Mouse (Mus musculus): ENCODE results near the gene Bbx. TPM values are rescaled to one million over a fixed set of nuclear protein-coding genes. Genes with fewer than 3 reads are reported as not detected.

The Bbx gene
- polyA plus RNA-seq, 1 experiment from 2014 or later: 24.8 TPM

DNA sequence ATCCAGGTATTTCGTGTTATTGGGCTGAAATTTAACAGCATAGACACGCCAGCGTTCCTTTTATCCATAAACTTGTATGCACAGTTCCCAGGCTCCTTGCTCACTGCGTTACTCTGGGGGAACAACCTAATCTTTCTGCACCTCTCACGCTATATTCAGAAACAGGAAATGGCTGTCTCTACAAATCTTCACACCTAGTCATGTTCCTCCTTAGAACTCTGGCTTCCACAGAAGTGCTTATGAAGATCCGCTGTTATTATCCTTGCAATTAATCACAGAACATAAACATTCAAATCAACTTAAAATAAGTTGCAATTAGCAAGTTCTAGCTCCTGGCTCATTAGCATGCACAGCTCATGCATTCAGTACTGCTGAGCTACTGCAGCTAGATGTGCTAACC lies 127.0 kb downstream of the Bbx start:
- 89% methylated on average over 6 of the region's 6 CpGs for WGBS
- Histone ChIP-seq H3K36me3 (no peaks in the 10 kb centered on the region), H3K27me3 (replicated peaks) (no peaks in the 10 kb centered on the region), H3K27ac (no peak overlapping the region), H3K9ac (no peak overlapping the region), H3K4me1 (no peaks in the 10 kb centered on the region), H3K9me3 (no peaks in the 10 kb centered on the region), H3K4me2 (replicated peaks) (no peak overlapping the region), H3K4me3 (no peak overlapping the region)
- ATAC-seq (ENCODE audit: low FRiP score, low read depth): no peak

DNA sequence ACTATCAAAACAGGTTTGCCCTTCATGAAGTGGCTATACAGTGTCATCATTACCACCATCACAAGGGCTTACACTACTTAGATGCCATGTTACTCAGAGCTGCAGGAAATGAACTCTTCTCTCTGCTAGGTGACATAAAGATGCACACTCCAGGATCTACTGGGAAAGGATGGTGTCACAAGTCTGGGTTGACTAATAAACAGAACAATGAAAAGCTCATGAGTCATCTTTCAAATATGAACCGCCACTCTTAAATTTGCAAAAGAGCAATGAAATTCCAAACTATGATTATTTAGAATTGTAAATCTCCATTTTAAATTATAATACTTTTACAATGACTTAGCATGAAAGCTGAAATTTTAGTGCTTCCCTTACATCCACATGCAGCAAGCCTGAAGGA lies 129.6 kb downstream of the Bbx start:
- ATAC-seq (ENCODE audit: low FRiP score, low read depth): no peak
- no peaks in the 10 kb centered on the region for H3K27me3 ChIP-seq (replicated peaks)
- WGBS: 100% methylated on average over 1 of the region's 1 CpGs
- H3K4me2 ChIP-seq (replicated peaks): no peak overlapping the region
- H3K4me3 ChIP-seq: no peak overlapping the region
- no peaks in the 10 kb centered on the region for H3K9me3 ChIP-seq
- no peak overlapping the region for H3K27ac ChIP-seq
- H3K4me1 ChIP-seq: no peaks in the 10 kb centered on the region
- H3K36me3 ChIP-seq: no peaks in the 10 kb centered on the region
- no peak overlapping the region for H3K9ac ChIP-seq

DNA sequence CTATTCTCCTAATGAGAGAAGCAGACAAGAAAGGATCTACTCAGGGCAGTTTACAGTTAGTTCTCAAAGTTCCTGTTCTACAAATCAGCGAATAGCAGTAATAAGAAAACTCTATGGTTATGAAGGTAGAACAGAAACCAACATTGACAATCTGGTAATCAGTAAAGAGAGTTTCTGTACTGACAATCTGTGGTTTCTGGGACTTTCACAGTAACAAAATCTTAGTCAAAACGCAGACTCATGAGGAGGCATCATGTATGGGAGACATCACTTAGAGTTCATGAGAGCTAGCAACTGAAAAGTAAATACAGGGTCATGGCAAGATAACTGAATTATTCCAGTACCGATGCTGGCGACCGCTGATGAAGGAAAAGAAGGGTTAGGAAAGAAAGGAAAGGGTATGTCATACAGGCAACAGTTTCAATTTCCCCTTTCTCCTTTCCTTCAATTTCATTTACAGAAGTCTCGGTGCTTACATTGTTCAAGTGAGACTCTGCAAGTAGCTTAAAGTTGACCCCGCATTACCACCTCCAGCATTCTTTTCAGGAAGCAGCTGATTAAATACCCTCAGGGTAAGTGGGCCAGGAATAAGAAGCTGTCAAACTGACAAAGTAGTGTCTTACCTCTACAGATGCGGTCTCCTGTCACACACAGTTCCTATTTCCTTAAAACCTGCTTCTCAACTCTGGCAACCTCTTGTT lies 133.3 kb downstream of the Bbx start:
- no peaks in the 10 kb centered on the region for H3K4me1 ChIP-seq
- no peak overlapping the region for H3K27ac ChIP-seq
- no peaks in the 10 kb centered on the region for H3K36me3 ChIP-seq
- no peak for ATAC-seq (ENCODE audit: low FRiP score, low read depth)
- H3K4me3 ChIP-seq: no peak overlapping the region
- no peak overlapping the region for H3K4me2 ChIP-seq (replicated peaks)
- no peaks in the 10 kb centered on the region for H3K27me3 ChIP-seq (replicated peaks)
- H3K9me3 ChIP-seq: no peaks in the 10 kb centered on the region
- WGBS: 78% methylated on average over 8 of the region's 8 CpGs
- H3K9ac ChIP-seq: no peak overlapping the region

DNA sequence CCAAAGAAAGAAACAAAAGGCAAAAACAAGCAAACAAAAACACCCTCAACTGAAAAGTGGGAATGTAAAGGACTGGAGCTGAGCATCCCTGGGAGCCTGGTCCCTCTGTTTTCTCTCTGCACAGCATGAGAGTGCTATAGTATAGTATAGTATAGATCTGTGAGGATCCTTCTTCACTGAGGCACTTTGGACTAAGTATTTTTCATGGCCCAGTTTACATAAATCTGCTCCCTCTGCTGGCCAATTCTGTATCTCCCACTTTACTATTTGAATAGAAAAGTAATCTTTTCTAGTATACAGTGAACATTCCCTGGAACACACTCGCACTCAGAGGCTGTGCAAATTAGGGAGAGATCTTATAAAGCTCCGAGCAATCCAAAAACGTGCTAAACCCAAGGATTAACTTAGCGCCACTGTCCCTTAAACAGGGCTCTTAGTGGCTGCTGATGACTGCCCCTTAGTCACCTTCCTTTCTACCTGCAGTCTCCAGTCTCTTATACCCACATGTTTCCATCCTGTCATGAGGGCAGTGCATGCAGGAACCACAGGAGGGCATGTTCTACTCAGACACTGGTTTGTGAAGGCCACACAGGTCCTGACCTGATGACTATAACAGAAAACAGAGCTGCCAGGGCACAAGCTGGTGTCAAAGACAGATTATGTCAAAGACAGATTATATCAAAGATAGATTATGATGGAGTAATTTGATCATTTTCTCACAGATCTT lies 138.5 kb downstream of the Bbx start:
- WGBS: 85% methylated on average over 4 of the region's 4 CpGs
- Histone ChIP-seq H3K9me3 (no peaks in the 10 kb centered on the region), H3K4me1 (no peaks in the 10 kb centered on the region), H3K4me2 (replicated peaks) (no peak overlapping the region), H3K27me3 (replicated peaks) (no peaks in the 10 kb centered on the region), H3K36me3 (no peaks in the 10 kb centered on the region), H3K4me3 (no peak overlapping the region), H3K27ac (no peak overlapping the region), H3K9ac (no peak overlapping the region)
- ATAC-seq (ENCODE audit: low FRiP score, low read depth): no peak

DNA sequence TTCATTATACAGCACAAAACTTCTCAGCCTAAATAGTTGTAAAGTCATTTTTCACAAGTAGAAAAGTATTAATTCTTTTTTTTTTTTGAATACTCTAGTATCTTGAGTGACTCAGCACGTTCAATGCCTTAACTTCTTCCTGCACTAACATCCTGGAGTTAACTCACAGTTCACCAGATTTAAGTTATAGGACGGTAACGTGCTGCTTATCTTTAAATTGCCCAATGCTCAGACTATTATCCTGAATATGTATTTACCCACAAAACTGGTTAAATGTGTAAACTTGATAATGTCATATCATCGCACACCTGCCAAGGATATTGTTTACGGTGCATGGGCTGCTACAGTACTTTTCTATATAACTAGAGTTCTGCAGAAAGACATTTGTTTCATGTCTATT lies 139.4 kb downstream of the Bbx start:
- no peaks in the 10 kb centered on the region for H3K27me3 ChIP-seq (replicated peaks)
- no peaks in the 10 kb centered on the region for H3K36me3 ChIP-seq
- H3K9me3 ChIP-seq: no peaks in the 10 kb centered on the region
- H3K27ac ChIP-seq: no peak overlapping the region
- no peak overlapping the region for H3K9ac ChIP-seq
- WGBS: 91% methylated on average over 5 of the region's 5 CpGs
- no peak overlapping the region for H3K4me3 ChIP-seq
- no peaks in the 10 kb centered on the region for H3K4me1 ChIP-seq
- ATAC-seq (ENCODE audit: low FRiP score, low read depth): no peak
- no peak overlapping the region for H3K4me2 ChIP-seq (replicated peaks)

DNA sequence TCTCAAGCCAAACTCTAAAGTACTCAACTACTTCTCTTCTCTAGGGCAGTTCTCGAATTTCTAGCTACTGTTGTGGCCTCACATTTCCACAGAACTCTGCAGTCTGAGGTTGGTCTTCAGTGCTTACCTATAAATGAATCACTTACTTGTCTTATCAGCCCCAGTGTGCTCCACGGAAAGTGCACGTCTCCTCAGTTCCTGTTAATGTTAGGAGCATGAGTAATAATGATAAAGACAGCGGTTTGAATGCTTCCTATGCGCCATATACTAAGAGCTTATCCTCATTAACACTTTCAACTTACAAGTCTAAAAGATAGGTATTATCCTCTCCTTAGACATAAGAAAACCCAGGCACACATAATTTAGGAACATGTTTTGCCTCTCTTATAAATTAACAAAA lies 142.4 kb downstream of the Bbx start:
- H3K36me3 ChIP-seq: no peaks in the 10 kb centered on the region
- no peak overlapping the region for H3K4me3 ChIP-seq
- no peaks in the 10 kb centered on the region for H3K4me1 ChIP-seq
- no peak overlapping the region for H3K4me2 ChIP-seq (replicated peaks)
- H3K9ac ChIP-seq: no peak overlapping the region
- 88% methylated on average over 5 of the region's 5 CpGs for WGBS
- ATAC-seq (ENCODE audit: low FRiP score, low read depth): no peak
- H3K27me3 ChIP-seq (replicated peaks): no peaks in the 10 kb centered on the region
- H3K9me3 ChIP-seq: no peaks in the 10 kb centered on the region
- H3K27ac ChIP-seq: no peak overlapping the region

DNA sequence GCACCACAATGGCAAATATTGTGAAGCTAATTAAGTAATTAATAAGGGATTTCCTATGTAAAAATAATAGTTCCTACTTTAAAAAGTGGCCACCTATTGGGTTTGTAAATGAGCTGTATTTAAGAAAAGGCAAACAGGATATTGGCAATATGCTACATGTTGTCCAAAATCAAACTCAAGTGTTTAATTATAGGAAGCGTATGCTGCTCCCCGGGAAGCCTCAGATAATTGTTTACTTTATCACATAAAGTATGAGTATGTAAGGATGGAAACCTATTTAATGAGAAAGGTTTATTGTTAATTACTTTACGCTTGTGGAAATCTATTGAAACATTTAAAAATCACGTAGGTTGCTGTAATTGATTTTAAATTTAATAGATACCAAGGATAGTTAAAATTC lies 159.4 kb downstream of the Bbx start:
- Histone ChIP-seq H3K4me1 (no peaks in the 10 kb centered on the region), H3K9ac (no peak overlapping the region), H3K27me3 (replicated peaks) (no peaks in the 10 kb centered on the region), H3K4me2 (replicated peaks) (no peak overlapping the region), H3K36me3 (no peaks in the 10 kb centered on the region), H3K4me3 (no peak overlapping the region), H3K9me3 (no peaks in the 10 kb centered on the region), H3K27ac (no peak overlapping the region)
- ATAC-seq (ENCODE audit: low FRiP score, low read depth): no peak
- 89% methylated on average over 4 of the region's 4 CpGs for WGBS

DNA sequence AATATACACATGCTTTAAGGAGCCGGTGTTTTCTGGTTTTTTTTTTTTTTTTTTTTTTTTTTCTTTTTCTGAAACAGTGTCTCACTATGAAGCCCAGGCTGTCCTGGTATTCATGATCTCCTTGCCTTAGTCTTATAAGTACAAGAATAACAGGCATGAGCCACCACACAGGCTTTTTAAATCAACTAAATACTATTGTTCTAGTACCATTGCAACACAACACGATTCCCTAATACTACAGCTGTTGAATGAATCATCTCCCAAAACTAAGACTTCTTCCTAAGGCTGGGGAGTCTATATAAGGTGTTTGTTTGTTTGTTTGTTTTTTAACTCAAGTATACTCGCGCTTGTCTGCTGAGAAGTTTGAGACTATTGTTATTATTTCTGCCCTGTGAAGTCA lies 169.5 kb downstream of the Bbx start:
- ATAC-seq (ENCODE audit: low FRiP score, low read depth): no peak
- Histone ChIP-seq H3K4me3 (no peak overlapping the region), H3K27ac (no peak overlapping the region), H3K27me3 (replicated peaks) (no peaks in the 10 kb centered on the region), H3K9me3 (no peaks in the 10 kb centered on the region), H3K4me2 (replicated peaks) (no peak overlapping the region), H3K36me3 (no peaks in the 10 kb centered on the region), H3K4me1 (no peaks in the 10 kb centered on the region), H3K9ac (no peak overlapping the region)
- 90% methylated on average over 4 of the region's 4 CpGs for WGBS

DNA sequence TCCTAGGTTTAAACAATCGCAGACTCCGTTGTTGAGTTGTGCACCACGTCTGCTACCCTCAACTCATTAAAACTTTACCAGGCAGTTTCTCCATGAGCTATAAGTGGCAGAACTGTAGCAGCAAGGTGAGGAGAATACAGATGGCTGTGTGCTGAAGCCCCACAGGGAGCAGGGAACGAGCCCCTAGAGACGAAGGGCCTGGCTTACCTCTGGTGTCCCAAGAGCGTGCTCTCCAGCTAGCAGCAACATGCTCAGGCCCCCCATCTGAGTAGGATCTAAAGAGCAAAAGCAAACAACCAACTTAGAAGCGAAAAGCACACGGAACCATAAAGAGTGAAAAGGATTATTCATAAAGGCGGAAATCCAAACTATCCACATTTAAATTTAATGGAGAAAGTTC lies 170.0 kb downstream of the Bbx start:
- Histone ChIP-seq H3K9ac (no peak overlapping the region), H3K27ac (no peak overlapping the region), H3K27me3 (replicated peaks) (no peaks in the 10 kb centered on the region), H3K9me3 (no peaks in the 10 kb centered on the region), H3K4me3 (no peak overlapping the region), H3K4me1 (no peaks in the 10 kb centered on the region), H3K36me3 (no peaks in the 10 kb centered on the region), H3K4me2 (replicated peaks) (no peak overlapping the region)
- 89% methylated on average over 9 of the region's 9 CpGs for WGBS
- no peak for ATAC-seq (ENCODE audit: low FRiP score, low read depth)

DNA sequence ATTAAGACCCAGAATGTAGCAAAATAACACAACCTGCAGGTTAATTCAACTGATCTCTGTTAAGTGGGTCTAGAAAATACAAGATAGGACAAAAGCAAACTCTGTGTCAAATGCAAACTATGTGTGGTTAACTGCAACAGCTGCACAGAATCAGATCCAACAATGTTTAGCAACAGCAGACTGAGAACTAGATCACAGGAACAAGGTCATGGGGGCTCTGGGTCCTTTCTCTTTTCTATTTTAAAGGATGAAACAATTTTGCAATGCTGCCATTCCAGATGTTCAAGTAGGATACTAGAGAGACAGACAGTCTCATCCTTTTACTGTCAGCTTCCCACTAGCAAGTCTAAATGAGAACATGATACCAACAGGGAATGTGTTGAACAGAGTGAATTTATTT lies 170.4 kb downstream of the Bbx start:
- no peaks in the 10 kb centered on the region for H3K4me1 ChIP-seq

DNA sequence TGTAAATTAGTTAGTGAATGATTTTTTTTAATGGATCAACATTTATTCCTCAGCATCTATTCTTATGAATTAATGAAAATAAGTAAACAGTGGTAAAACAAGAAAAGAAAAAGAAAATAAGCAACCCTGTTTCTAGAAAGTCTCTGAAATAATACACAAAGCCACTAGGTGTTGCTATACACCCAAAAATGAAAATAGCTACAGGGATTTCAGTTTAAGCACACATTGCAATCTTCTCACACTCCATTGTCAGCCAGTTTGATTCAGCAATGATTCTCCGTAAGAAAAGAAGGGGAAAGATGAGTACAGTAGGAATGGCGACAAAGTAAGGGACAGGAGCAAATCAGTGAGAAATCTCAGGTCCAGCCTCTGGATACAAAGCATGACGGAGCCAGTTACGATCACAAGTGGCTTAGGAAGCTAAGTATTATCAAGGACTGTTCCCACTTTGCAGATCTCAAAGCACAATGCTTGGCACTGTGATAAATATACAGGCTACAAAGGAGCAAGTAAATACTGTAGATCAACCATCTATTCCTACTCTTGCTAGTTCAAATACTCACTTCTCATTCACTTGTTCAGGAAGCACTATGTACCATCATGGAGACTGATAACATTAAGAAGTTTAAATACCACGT lies 177.5 kb downstream of the Bbx start:
- no peak overlapping the region for H3K27ac ChIP-seq
- no peak overlapping the region for H3K4me2 ChIP-seq (replicated peaks)
- WGBS: 84% methylated on average over 5 of the region's 5 CpGs
- no peak overlapping the region for H3K9ac ChIP-seq
- H3K9me3 ChIP-seq: no peaks in the 10 kb centered on the region
- H3K36me3 ChIP-seq: no peaks in the 10 kb centered on the region
- ATAC-seq (ENCODE audit: low FRiP score, low read depth): peak; percentile 48; the same call in 1 of the 2 replicates
- no peaks in the 10 kb centered on the region for H3K4me1 ChIP-seq
- no peak overlapping the region for H3K4me3 ChIP-seq
- H3K27me3 ChIP-seq (replicated peaks): no peaks in the 10 kb centered on the region

More for the DNA sequence above, 170.4 kb downstream of the Bbx start:
- H3K27me3 ChIP-seq (replicated peaks): no peaks in the 10 kb centered on the region
- no peak overlapping the region for H3K9ac ChIP-seq
- no peak for ATAC-seq (ENCODE audit: low FRiP score, low read depth)
- H3K4me3 ChIP-seq: no peak overlapping the region
- H3K27ac ChIP-seq: no peak overlapping the region
- H3K4me2 ChIP-seq (replicated peaks): no peak overlapping the region
- no peaks in the 10 kb centered on the region for H3K9me3 ChIP-seq
- no peaks in the 10 kb centered on the region for H3K36me3 ChIP-seq

DNA sequence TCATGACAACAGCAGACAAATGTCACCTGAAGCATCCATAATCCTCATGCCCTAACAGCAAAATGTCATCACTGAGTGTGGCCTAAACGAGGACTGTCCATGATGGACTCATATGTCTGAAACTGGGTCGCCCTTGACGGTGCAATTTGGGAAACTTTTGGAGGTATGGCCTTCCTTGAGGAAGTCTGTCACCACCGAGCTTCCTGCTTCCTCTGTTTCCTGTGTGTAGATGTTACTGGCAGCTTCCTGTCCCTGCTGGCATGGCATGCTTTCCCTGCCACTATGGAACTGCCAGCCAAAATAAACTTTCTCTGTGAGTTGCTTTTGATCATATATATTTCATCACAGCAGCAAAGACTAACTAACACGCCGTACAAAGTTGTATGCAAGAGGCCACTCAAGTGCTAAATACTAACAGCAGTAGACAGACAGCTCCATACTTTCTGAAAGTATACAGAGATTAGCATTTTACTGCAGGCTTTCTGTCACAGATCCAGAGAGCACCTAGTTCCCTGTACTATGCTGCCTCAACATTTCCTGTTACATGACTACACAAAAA lies 180.7 kb downstream of the Bbx start:
- no peak overlapping the region for H3K27ac ChIP-seq
- H3K4me3 ChIP-seq: no peak overlapping the region
- WGBS: 87% methylated on average over 6 of the region's 6 CpGs
- no peak for ATAC-seq (ENCODE audit: low FRiP score, low read depth)
- H3K9ac ChIP-seq: no peak overlapping the region
- H3K4me1 ChIP-seq: no peaks in the 10 kb centered on the region
- H3K36me3 ChIP-seq: no peaks in the 10 kb centered on the region
- H3K27me3 ChIP-seq (replicated peaks): no peaks in the 10 kb centered on the region
- no peaks in the 10 kb centered on the region for H3K9me3 ChIP-seq
- H3K4me2 ChIP-seq (replicated peaks): no peak overlapping the region

Measured in neural tube, embryonic 12.5 days (tissue).